Mouse (Mus musculus) small intestine, adult 2 months (tissue): ENCODE data around the gene Vps45.

Source experiments
- CTCF ChIP-seq: fragments of 200-500 bp; IDR thresholded peaks from 2 replicates; pipeline ENCODE4 v1.5.1; 2012; ENCODE audit warnings: low read depth, mild to moderate bottlenecking, control low read depth, inconsistent platforms, low read length, moderate library complexity, mixed read lengths; ENCODE audit not compliant: insufficient replicate concordance, insufficient read length; ENCODE audit errors: extremely low read depth
- POLR2A ChIP-seq: fragments of 200-500 bp; IDR thresholded peaks from 2 replicates; pipeline ENCODE4 v1.6.1; 2012; ENCODE audit warnings: low read depth, mild to moderate bottlenecking, control low read depth, inconsistent platforms, low read length, moderate library complexity

- no peak for TF ChIP-seq CTCF
- TF ChIP-seq POLR2A = no peak
Observed at GRCm38 (mm10) chr3:96039857-96040662, 18.2 kb downstream of the Vps45 start.
